Mouse (Mus musculus) cortical plate, adult 2 months (tissue): Measurements from ENCODE around the gene Rbm43.

Source experiments
- CTCF ChIP-seq: fragments of 200-500 bp; IDR thresholded peaks from 2 replicates; pipeline ENCODE4 v1.5.1; 2011; ENCODE audit warnings: mild to moderate bottlenecking, control low read depth, low read length; ENCODE audit not compliant: insufficient read depth; ENCODE audit errors: extremely low read depth
- POLR2A ChIP-seq: fragments of 200-500 bp; IDR thresholded peaks from 2 replicates; pipeline ENCODE4 v1.6.1; 2011; ENCODE audit warnings: mild to moderate bottlenecking, low read length, control low read depth; ENCODE audit not compliant: insufficient read depth; ENCODE audit errors: extremely low read depth

GRCm38 (mm10) chr2:51950876-51951275 lies 15.9 kb upstream of the Rbm43 start:
- TF ChIP-seq POLR2A (no peak), CTCF (no peak)
